Mouse (Mus musculus): ENCODE measurements at regions not wholly inside any gene's neighbourhood (a gene's known extent, or its start where the extent isn't known, plus 50 kb on each side); places are given as distances from the start of the nearest gene placed in this dataset.

DNA sequence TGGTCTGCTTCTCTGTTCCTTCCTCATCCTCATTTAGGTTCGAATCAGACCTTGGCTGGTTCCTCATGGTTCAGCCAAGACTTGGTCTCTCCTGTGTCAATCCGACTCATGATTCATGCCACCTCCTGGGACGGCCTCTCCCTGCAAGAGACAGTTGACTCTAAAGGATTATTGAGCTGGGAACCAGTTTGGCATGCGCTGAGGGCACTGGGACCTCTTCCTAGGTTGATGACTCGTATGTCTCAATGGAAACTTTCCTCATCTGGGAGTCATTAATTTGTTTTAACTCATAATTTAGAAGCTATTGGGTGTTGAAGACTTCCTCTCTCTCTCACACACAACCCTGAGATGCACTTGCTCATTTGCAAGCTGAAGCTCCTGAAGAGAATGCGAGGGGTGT, 254.5 kb downstream of the Cog6 start:
- DNase-seq (ENCODE audit: extremely low spot score, low spot score) = no peak

DNA sequence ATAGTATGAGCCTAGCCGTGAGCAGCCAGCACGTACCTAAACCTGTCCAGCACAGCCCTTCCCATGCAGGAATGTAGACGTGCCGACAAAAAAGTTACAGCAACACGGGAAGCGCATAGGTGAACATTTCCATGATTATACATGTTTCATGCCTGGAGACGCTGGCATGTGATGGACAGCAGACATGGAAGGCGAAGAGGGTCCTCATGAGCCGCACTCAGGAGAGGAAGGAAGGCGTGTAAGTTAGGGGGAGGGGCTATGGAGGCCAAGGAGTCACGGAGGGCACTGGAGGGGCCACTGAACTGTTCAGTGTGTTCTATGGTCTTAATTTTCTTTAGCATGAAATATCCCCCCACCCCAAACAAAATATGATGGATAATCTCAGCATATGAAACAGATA, 257.2 kb downstream of the Cog6 start:
- no peak for DNase-seq (ENCODE audit: extremely low spot score, low spot score)

GRCm38 (mm10) chr3:52758561-52758960, 258.5 kb downstream of the Cog6 start:
- no peak for DNase-seq (ENCODE audit: extremely low spot score, low spot score)

- no peak for DNase-seq (ENCODE audit: extremely low spot score, low spot score)
Observed at GRCm38 (mm10) chr3:52756816-52757215, 260.2 kb downstream of the Cog6 start.

- no peak for DNase-seq (ENCODE audit: extremely low spot score, low spot score)
Observed at GRCm38 (mm10) chr3:52756006-52756405, 261.0 kb downstream of the Cog6 start.

GRCm38 (mm10) chr3:52754978-52755377, 262.1 kb downstream of the Cog6 start:
- no peak for DNase-seq (ENCODE audit: extremely low spot score, low spot score)

GRCm38 (mm10) chr3:52754401-52754800, 262.6 kb downstream of the Cog6 start:
- no peak for DNase-seq (ENCODE audit: extremely low spot score, low spot score)

DNA sequence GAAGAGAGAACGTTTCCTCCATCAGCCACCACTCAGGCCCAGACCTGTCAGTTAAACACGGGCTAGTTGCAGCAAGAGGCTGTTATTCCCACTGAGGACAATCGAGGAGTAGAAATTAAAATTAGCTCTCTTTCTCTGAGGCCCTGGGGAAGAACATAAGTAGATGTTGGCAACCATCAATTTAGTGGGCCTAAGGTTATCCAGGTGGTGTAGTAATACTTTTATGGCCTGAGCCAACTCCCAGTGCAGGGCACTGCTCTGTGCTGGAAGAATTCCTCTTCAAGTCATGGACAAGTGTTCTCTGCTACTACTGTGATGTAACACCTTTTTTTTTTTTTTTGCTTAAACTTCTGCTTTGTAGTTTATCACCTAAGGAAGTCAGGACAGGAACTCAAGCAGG, 270.1 kb downstream of the Cog6 start:
- DNase-seq (ENCODE audit: extremely low spot score, low spot score) = no peak

DNA sequence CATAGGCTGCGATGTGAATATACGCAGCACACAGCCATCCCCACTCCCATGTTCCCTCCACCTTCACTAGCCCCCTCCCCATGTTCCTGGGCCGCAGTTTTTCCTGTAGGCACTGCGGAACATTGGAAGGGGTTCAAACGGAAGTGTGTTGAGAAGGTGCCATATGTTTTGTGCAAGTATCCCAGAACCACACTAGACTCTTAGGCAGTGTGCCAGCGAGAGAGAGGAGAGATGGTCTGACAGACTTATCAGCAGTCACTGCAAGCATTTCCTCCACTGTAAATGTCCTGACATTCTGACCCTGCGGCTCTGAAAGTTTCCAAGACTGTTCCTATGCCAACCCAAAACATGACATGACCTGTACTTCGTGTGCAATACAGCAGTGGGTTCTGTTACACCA, 272.7 kb downstream of the Cog6 start:
- DNase-seq (ENCODE audit: extremely low spot score, low spot score) = no peak

DNA sequence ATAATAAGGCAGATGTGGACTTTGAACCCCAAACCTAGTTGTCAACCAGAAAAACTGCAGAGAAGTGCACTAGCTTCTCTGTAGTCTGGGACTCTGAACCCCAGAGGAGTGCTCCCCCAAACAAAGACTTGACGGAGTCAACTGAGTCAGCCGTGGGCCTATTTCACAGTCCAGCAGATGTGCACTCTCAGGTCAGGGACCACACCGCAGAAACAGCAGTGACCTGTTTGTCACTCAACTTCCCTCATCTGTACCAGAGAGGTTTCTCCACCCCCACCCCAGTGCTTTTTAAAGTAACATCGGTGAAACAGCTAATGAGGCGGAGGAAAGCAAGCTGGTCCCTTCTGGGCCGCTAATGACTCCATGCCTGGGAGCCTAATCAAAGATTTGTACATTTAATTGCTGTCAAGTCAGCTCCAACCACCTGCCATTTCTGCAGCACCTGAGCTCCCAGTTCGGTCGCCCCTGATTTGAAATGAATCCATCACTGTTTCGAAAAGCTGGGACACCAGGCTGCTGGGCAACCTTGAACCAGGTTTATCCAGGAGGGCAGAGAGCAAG, 276.5 kb downstream of the Cog6 start:
- DNase-seq (ENCODE audit: extremely low spot score, low spot score) = no peak

- no peak for DNase-seq (ENCODE audit: extremely low spot score, low spot score)
Observed at GRCm38 (mm10) chr3:52739526-52739925, 277.5 kb downstream of the Cog6 start.

GRCm38 (mm10) chr3:52738386-52738785, 278.7 kb downstream of the Cog6 start:
- no peak for DNase-seq (ENCODE audit: extremely low spot score, low spot score)

DNA sequence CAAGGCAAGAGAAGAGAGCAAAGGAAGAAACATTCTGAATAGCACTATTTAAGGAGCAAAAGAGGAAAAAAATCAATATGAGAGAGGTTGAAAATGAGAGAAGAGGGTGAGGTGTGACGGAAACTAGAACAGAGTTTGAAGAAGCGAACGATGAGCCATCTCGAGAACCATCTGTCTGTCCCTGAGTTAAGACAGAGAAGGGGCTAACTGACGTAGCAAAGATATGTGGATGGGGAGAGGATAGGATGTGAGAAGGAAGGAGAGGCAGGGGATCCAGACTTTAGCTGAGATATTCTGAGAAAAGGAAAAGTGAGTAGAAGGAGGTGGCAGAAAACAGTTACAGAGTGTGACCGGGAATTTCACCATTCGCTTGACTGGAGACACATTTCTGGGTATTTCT, 281.1 kb downstream of the Cog6 start:
- DNase-seq (ENCODE audit: extremely low spot score, low spot score) = no peak

GRCm38 (mm10) chr3:52731941-52732340, 285.1 kb downstream of the Cog6 start:
- DNase-seq (ENCODE audit: extremely low spot score, low spot score) = no peak

DNA sequence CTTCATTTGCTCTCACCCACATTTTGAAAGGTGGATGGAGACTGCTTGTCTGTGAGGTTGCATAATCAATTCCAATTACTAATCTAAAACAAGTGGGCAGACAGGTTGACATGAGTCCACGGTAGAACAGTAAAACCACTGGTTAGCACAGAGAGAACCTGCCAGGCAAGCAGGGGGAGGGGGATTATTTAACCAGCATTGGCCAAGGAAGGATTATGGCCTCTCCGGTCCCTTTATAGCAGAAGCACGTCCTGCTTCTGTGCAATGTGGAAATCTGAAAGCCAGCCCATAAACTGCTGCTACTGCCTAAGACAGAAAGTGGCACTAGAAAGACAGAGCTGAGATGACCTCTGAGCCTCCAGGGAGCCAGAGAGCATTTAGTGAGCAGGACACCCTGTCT, 285.5 kb downstream of the Cog6 start:
- DNase-seq (ENCODE audit: extremely low spot score, low spot score) = no peak

DNA sequence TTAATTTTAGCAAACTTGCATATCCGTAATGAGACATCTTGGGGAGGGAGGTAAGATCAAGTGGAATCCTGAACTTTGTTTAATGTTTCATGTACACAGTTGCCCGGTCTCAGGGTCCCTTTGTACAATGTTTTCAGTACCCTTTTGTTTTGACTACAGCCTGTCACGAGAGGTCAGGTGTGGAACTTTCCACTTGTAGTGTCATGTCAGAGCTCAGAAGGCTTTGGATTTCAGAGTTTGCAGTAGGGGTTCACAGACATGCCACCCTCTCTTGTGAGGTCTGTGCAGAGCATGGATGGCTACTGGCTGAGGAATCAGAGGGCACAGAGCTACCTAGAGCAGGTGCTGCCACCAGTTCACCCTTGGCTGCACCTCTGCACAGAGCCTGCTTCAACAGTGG, 287.3 kb downstream of the Cog6 start:
- DNase-seq (ENCODE audit: extremely low spot score, low spot score) = no peak

- DNase-seq (ENCODE audit: extremely low spot score, low spot score) = no peak
Observed at GRCm38 (mm10) chr3:52728860-52729259, 288.2 kb downstream of the Cog6 start.

DNA sequence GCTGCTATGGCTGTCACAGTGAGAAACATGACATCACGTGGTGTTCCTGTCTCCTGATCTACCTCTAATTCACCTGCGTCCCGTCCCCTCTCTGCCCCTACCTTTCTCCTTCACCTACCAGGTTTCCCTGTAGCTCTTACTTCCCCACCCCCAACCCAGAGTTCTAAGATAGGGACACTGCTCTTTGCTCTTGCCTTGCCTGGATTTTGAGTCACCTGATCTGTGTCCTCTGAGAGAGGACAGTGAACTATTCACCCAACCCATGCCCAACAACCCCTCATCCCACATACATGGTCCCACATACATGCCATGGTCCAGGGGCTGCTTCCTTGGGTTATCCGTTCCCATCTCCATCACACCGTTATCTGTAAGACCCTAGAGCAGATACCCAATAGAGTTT, 288.6 kb downstream of the Cog6 start:
- DNase-seq (ENCODE audit: extremely low spot score, low spot score) = no peak

DNA sequence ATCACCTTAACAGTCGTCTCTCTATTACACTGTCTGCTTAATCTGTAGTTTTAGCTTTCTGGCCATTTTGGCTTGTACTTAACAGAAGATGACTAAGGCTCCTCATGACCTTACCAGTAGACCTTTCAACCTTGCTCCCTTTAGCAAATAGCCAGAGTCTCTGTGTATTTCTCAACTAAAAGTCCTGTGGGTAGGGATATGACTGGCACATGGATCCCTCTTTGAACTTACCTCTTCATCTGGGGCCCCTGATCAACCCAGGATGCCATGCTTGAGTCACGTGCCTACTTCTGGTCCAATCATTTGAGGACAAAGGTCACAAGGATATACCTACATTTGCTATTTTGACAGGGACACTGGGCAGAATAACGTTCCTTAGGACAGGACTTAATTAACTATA, 292.7 kb downstream of the Cog6 start:
- no peak for DNase-seq (ENCODE audit: extremely low spot score, low spot score)

DNA sequence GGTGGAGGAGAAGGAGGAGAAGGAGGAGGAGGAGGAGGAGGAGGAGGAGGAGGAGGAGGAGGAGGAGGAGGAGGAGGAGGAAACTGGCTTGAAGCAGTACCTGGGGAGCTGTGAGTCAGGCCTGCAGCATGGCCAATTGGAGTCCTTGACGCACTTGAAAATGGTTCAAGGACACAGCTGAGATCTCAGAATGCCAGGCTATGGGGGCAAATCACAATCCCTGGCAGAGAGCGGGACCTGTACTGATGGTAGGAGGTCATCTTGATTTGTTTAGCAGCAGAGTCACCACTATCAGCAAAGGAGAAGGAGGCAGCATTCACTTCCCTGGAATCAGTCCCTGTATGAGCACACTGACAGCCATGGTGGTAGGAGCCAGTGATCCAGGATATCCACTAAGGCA, 294.1 kb downstream of the Cog6 start:
- DNase-seq (ENCODE audit: extremely low spot score, low spot score) = no peak

- no peak for DNase-seq (ENCODE audit: extremely low spot score, low spot score)
Observed at GRCm38 (mm10) chr3:52719181-52719580, 297.9 kb downstream of the Cog6 start.

- DNase-seq (ENCODE audit: extremely low spot score, low spot score) = no peak
Observed at GRCm38 (mm10) chr3:52717324-52717723, 299.7 kb downstream of the Cog6 start.

DNA sequence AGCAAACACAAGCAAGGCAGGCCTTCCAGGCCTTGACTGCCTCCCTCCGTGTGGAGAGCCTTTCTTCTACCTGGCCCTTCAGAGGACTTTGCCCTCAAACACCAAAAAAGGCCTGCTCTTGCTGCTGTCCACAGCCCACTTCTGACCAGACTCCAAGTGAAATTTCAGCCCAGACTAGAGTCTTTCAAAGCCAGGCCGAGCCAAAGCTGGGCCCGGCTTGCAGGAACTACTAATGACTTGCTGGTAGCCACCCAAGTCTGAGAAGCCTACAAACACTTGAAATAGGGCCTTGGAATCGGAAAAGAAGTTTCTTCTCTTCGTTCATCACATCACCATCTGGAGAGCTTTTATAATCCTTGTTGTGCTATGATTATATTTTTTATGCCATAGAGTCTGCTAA, 304.9 kb downstream of the Cog6 start:
- no peak for DNase-seq (ENCODE audit: extremely low spot score, low spot score)

DNA sequence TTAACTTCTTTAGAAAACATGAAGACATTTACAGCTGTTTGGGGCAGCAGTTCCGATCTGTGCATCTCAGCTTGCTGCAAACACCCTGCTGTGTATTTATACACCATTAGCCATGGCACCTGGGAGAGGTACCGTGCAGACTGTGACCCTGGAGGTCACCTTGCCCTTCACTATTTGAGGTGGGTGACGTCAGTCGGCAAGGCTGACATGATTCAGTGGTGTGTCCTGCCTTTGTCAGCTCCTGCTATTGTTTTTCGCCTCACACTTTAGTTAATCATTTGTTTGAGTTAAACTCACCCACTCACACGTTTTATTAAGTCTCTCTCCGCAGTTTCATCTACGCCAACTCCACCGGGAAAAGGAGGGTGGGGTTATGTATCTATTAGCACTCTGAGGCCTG, 305.9 kb downstream of the Cog6 start:
- no peak for DNase-seq (ENCODE audit: extremely low spot score, low spot score)
